Mouse (Mus musculus) 416B (cell line): ENCODE measurements around the gene Stk26.

ENCODE experiments used
- DNase-seq: peaks from one replicate; pipeline ENCODE4 v3.0.0; 2011; ENCODE audit warnings: low read depth

The Stk26 gene

DNA sequence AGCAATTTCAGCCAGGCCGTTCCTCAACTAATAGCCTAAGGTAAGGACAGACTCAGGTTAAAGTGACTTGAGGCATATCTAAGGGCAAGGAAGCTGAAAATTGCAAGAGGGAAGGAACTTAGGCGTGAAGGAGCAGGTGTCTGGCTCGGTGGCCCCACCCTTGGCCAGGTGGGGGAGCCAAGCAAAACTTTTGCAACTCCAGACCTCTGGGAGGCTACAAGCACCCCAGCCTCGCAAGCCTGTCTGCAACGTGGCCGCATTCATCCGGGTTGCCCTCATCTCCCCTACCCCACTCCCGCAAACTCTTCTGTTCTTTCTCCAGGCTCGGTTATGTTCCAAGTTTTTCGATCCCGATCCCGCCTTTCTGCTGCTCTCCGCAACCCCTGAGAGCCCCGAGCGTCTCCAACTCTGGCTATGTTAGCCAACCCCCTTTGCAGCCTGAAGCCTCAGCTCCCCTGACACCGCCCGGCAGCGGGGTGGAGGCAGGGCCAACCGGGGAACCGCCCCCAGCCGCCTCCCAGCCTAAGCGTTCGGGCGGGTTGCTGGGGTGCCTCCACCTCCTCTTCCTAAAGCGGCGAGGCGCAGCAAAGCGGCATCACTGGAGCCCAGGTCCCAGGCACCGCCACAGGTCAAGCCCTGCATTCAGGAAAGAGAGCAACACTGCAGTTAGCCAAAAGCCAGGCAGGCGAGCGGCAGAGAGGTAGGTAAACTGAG lies at the start of gene Stk26:
Gene Stk26 (plus strand): TSS at position 201 of the 714 bp plus-strand sequence.
- DNase-seq = peak; percentile 85

DNA sequence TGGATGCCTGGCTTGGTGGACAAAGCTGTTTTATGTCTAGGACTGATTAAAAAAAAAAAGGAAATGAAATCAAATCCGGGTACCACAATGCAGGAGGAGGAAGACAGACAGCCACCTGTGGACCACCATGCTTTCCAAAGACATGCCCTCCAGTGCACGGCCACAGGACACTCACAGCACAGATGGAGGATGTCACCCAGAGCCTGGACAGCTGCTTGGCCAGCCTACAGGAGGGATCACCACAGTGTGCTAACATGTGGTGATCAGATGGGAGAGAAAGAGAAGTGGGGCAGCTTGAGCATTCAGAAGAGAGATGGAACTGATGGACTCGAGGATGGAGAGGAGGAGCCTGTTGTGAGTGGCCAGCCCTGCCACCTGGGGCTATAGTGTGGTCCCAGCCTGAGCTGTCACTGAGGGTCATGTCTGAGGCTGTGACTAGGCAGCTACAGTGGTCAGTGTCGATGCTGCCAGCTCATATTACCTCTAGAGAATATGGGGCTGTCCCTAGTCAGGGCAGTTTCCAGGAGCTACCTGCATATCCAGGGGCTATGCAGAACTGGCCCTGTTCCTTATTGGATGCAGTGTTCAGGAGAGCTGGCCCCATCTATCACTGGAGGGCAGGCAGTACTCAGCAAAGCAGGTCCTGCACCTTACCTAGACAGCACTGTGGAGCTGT lies 47.7 kb upstream of the Stk26 start:
- no peak for DNase-seq

DNA sequence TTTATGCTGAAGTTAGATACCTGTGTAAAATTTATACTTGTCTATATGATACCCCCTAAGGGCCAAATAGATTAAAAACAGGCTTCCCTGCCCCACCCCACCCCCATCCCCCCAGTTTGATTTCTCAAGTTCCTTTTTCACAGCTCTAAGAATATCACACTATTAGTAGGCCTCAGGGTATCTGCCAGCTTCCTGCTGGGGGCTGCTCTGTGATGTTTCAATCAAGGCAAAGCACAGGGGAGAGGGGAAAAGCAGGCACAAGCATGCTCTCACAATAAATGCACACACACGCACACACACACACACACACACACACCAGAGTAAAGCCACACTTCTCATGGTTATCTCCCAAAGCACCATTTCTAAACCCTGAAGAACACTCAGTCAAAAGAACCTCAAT lies 43.0 kb upstream of the Stk26 start:
- peak; percentile 24 for DNase-seq

- no peak for DNase-seq
Observed at GRCm38 (mm10) chrX:50798571-50798970, 42.3 kb upstream of the Stk26 start.

GRCm38 (mm10) chrX:50799656-50800188 lies 41.1 kb upstream of the Stk26 start:
- no peak for DNase-seq

DNA sequence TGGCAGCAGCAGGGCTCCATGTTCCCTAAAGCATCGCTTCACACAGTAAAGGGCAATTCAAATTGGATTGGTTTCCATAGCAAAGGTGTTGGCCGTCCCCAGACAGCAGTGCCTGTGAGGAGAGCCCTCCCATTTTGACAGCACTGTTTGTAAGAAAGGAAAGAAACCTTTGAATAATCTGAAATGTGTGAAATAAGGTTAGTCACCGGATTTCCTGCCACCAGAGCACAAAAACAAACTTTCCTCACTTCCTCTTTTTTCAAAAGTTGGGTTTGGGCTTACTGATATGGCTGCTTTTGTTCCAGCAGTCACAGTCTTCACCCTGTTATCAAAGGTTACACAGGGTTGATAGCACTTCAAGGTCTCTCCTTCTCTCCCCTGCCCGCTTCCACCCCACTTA lies 35.2 kb upstream of the Stk26 start:
- DNase-seq = peak; percentile 92

DNA sequence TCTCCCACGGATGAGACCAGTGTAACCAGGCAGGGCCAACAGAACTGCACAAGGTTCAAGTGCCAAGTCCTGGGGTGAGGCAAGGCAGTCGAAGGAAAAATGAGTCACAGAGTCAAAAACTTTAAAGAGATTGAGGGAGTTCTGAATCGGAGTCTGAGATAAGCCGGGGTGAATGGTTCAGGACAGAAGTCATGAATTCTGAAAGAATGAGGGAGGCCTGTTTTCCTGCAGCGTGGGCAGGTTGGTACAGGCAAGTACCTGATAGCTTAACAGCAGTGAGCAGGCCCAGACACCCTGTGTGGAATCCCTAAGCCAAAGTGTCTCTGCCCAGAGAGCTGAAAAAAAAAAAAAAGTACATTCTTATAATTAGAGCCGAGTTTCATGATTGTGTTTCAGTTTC lies 17.0 kb upstream of the Stk26 start:
- no peak for DNase-seq

DNA sequence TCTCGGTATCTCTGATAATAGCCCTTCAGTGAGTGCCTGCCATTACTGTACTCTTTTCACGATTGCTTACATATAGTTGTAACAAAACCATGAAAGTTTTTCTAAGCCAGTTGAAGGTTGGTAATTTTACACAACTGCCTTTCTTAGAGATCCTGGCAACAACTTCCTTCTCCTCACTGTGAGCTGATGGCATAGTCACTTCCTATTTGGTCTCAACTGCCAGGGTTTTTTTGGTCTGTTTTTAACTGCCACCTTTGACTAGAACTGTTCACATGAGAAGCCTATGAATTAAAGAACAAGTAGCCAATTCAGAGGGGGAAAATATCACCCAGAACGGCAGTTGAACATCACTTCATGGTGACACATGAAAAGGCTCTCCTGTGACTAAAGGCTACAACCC lies 5.3 kb upstream of the Stk26 start:
- peak; percentile 80 for DNase-seq

- peak; percentile 87 for DNase-seq
Observed at GRCm38 (mm10) chrX:50836029-50836691, 4.7 kb upstream of the Stk26 start.

DNA sequence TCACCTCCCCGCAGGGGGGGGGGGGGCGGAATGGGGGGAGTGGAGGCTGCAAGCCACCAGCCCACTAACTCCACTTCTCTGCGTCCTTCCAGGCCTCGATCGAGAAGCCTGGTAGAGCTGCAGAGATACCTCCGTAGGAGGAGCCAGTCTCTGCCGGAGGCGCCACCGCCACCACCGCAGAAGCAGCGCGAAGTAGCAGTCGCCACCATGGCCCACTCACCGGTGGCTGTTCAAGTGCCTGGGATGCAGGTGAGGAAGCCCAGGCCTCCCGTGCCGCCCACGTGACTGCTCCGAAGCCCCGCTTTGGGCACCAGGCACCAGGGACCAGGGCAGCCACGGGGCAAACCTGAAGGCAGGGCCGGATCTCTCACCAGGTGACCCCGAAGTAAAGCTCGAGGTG lies 740 bp downstream of the Stk26 start:
- DNase-seq = peak; percentile 53

- peak; percentile 39 for DNase-seq
Observed at GRCm38 (mm10) chrX:50842046-50842445, 1.2 kb downstream of the Stk26 start.

- no peak for DNase-seq
Observed at GRCm38 (mm10) chrX:50850428-50851184, 9.8 kb downstream of the Stk26 start.

DNA sequence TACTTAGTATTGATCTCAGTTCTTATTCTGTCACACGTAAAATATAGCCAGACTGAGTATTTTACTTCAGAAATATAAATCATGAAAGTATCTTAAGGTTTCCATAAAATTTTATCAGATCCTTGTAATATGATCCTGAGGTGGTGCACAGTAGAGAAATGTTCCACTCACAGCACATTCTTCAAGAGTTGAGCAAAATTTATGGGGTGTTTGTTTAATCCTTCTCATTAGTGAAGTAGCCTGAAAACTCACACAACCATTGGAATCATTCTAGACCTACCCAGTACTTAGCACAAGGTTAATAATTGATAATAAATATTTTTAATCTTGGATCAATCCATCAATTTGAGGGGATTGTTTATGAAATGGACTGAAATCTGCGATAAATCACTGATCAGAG lies 22.9 kb downstream of the Stk26 start:
- DNase-seq = no peak

- DNase-seq = no peak
Observed at GRCm38 (mm10) chrX:50864734-50865133, 23.9 kb downstream of the Stk26 start.

DNA sequence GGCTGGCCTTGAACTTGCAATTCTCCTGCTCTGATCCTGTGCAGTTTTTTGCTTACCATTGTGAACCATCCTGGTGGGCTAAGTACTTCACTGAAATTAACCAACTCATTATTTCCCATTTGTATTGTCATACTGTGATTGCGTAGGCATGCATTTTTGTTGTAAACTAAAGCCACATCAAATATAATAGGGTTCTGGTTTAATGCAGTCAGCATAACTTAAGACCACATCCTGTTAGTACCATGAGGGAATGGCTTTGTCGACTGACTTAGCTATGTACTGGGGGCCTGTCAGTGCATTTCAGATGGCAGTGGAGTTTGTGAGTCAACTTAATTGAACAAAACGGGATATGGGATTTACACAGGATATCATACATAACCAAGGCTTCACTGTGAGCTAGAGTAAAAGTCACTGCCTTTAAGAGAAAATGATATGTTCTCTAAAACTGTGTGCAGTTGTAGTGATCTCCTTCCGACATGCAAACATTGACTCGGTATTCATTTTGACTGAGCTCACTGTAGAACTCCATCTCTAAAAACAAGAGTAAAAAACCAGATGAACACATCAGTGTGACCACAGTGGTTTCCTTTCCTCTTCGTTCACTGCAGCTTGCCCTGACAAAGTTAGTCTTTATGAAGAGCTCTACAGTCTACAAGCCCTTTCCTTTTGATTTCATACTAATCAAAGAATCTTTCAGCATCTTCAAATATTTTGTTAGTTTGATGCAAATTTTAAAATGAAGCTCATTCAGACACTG lies 33.6 kb downstream of the Stk26 start:
- DNase-seq = peak; percentile 64

DNA sequence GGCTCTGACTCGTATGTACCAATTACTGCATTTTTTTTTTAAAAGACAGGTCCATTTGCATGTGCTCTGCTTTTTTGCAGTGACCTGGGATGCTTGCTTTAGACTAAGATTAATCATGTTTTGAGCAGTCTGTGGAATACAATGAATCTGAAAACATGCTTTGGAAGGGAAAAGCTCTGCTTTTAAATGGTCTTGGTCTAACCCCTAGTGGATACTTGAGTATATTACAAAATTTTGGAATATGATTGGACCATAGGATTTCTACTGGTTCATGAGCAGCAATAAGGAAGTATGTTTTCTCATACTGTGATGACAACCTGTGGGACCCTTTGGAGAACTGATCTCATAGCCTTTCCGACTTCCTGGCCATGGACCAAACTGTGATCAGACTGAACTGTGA lies 47.2 kb downstream of the Stk26 start:
- peak; percentile 42 for DNase-seq

- no peak for DNase-seq
Observed at GRCm38 (mm10) chrX:50903497-50903896, 62.6 kb downstream of the Stk26 start.

- peak; percentile 41 for DNase-seq
Observed at GRCm38 (mm10) chrX:50909915-50910314, 69.1 kb downstream of the Stk26 start.

- no peak for DNase-seq
Observed at GRCm38 (mm10) chrX:50917389-50917788, 76.5 kb downstream of the Stk26 start.

GRCm38 (mm10) chrX:50918754-50919153 lies 77.9 kb downstream of the Stk26 start:
- DNase-seq = no peak

- peak; percentile 36 for DNase-seq
Observed at GRCm38 (mm10) chrX:50924629-50925364, 84.0 kb downstream of the Stk26 start.
